Mouse (Mus musculus): ENCODE data around the gene Lamc3. TPM values are rescaled to one million over a fixed set of nuclear protein-coding genes. Genes with fewer than 3 reads are reported as not detected.

Lamc3 gene
- polyA plus RNA-seq (2012; rRNA removed; ENCODE audit: low replicate concordance), result 21.2 and 29.6 TPM in 2 replicates

GRCm38 (mm10) chr2:31887030-31887429 lies at the start of gene Lamc3:
TSS of gene Lamc3 (plus strand) at chr2:31887291.

DNA sequence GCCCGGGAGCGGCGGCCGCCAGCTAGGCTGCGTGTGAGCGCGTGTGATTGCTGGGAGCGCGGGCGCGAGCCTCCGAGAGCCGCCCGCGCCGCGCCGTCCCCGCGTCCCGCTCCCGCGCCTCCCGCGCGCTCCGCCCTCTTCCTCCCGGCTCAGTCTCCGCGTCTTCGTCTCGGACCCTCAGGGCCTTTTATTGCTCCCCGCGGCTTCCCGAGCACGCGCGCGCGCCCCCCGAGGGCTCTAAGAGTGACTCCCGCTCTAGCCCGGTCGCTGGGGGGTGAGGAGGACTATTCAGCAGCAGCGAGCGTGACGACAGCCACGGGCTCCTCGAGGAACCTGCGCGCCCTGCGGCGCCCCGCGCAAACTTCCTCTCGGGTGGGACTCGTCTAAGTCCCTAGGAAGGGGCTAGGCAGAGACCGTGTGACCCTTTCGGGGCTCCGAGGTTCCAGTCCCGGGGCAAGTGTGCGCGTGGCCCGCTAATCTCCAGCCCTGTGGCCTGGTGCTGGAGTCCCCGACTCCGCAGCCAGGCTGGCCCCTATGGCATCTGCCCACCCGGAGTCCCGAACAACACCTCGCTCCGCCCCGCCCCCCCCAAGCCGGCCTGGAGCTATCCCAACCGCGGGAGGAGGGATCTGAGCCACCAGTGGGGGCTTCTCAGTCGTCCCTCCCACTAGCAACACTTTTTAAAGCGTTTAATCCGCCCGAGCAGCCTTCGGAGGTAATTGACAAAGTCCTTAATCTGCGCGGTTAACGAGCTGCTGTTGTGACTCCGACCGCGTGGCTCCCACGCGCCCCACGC lies 41.0 kb upstream of the Lamc3 start, which contains the start of gene Fibcd1:
Gene Fibcd1 (minus strand): TSS at position 110 of the 796 bp plus-strand sequence.

GRCm38 (mm10) chr2:31950058-31950871 lies 63.2 kb downstream of the Lamc3 start, which contains the start of gene Aif1l:
TSS of gene Aif1l (plus strand) at chr2:31950139.

GRCm38 (mm10) chr2:31974141-31974808 lies 87.2 kb downstream of the Lamc3 start, which contains the start of gene Nup214:
TSS of gene Nup214 (plus strand) at chr2:31974436.

Other genes starting within 250 kb of the Lamc3 start
- gene Prdm12, start 247.3 kb upstream of the Lamc3 start, polyA plus RNA-seq (2012; rRNA removed; ENCODE audit: low replicate concordance), result not detected in 2 replicates
- gene Exosc2, start 216.6 kb upstream of the Lamc3 start, polyA plus RNA-seq (2012; rRNA removed; ENCODE audit: low replicate concordance), result 8.6 and 13.3 TPM in 2 replicates
- 52.8 and 60.6 TPM in 2 replicates for gene Abl1, start 198.9 kb upstream of the Lamc3 start, polyA plus RNA-seq (2012; rRNA removed; ENCODE audit: low replicate concordance)
- 0.37 and 0.88 TPM in 2 replicates for gene Qrfp, start 76.7 kb upstream of the Lamc3 start, polyA plus RNA-seq (2012; rRNA removed; ENCODE audit: low replicate concordance)
- gene Fibcd1, start 41.3 kb upstream of the Lamc3 start, polyA plus RNA-seq (2012; rRNA removed; ENCODE audit: low replicate concordance), result 0.14 and 0.35 TPM in 2 replicates
- gene Aif1l, start 62.8 kb downstream of the Lamc3 start, polyA plus RNA-seq (2012; rRNA removed; ENCODE audit: low replicate concordance), result 13.9 and 14.7 TPM in 2 replicates
- 34.5 and 37.3 TPM in 2 replicates for gene Nup214, start 87.1 kb downstream of the Lamc3 start, polyA plus RNA-seq (2012; rRNA removed; ENCODE audit: low replicate concordance)
- gene Fam78a, start 197.6 kb downstream of the Lamc3 start, polyA plus RNA-seq (2012; rRNA removed; ENCODE audit: low replicate concordance), result 19.5 and 37.4 TPM in 2 replicates
- 10.3 and 77.3 TPM in 2 replicates for gene Plpp7, start 208.2 kb downstream of the Lamc3 start, polyA plus RNA-seq (2012; rRNA removed; ENCODE audit: low replicate concordance)

Data from mammary gland, adult 2 months (tissue).